Mouse (Mus musculus): ENCODE measurements around the gene Akt3.

GRCm38 (mm10) chr1:177010607-177011302 is 247.2 kb downstream of the Akt3 start:
- TF ChIP-seq CTCF (IDR thresholded peaks at IDR 0.05): no peak
- no peak for TF ChIP-seq EP300 (IDR thresholded peaks at IDR 0.05)
